Comparison of ENCODE assay signal across 14 mouse cellular contexts in genomic region chr11:113981088-113981487, GRCm38 (mm10).
DNase-seq lines count a peak whose midpoint lies in the region; ATAC-seq and TF ChIP-seq lines count a peak whose summit lies in the region.
"Had no signal": no experiment of that assay in that cellular context is flagged by ENCODE, and none has a peak within 500 bp of the region (broad histone marks: within the 10 kb centered on the region; RNA-seq: fewer than 3 reads in every experiment).

No protein-coding gene starts in this region.

- DNase-seq in forebrain, embryonic 14.5 days (ENCODE audit: low spot score), result peak; percentile 60
- DNase-seq in midbrain, postnatal 0 days (ENCODE audit: low spot score), result peak; percentile 33
- no peak for DNase-seq in spleen, adult 12 weeks (ENCODE audit: low spot score)
- DNase-seq in layer of hippocampus, postnatal 10 days (ENCODE audit: low spot score in 2 of 2), result no peak
- DNase-seq in frontal cortex, postnatal 36 days (ENCODE audit: low spot score in 2 of 2), result no peak
- DNase-seq: heart, postnatal 36 days; kidney, adult 2 months; liver had no signal

- H3K4me2 ChIP-seq in heart, embryonic 13.5 days, result no peak overlapping the region
- H3K4me2 ChIP-seq in heart, embryonic 11.5 days, result no peak overlapping the region
- H3K4me2 ChIP-seq in forebrain, embryonic 14.5 days (ENCODE audit: low read length), result no peak overlapping the region
- no peak overlapping the region for H3K4me2 ChIP-seq in hindbrain, embryonic 15.5 days
- no peak overlapping the region for H3K4me2 ChIP-seq in midbrain, postnatal 0 days (ENCODE audit: low read depth, low read length, poor library complexity, severe bottlenecking)
- H3K4me2 ChIP-seq: embryonic facial prominence, embryonic 15.5 days; lung, embryonic 15.5 days had no signal

- no peaks in the 10 kb centered on the region for H3K36me3 ChIP-seq in heart, embryonic 13.5 days
- H3K36me3 ChIP-seq in heart, embryonic 11.5 days (ENCODE audit: control insufficient read depth, insufficient read depth, low read length), result no peaks in the 10 kb centered on the region
- H3K36me3 ChIP-seq in forebrain, embryonic 14.5 days (ENCODE audit: control insufficient read depth, insufficient read depth, low read length), result no peaks in the 10 kb centered on the region
- H3K36me3 ChIP-seq in hindbrain, embryonic 15.5 days, result no peaks in the 10 kb centered on the region
- no peaks in the 10 kb centered on the region for H3K36me3 ChIP-seq in midbrain, postnatal 0 days (ENCODE audit: insufficient read depth, low read length)
- H3K36me3 ChIP-seq: embryonic facial prominence, embryonic 15.5 days; lung, embryonic 15.5 days had no signal

- no peak overlapping the region for H3K4me3 ChIP-seq in heart, embryonic 13.5 days
- H3K4me3 ChIP-seq in heart, embryonic 11.5 days (ENCODE audit: low read depth, low read length), result no peak overlapping the region
- no peak overlapping the region for H3K4me3 ChIP-seq in forebrain, embryonic 14.5 days (ENCODE audit: low read depth, low read length)
- H3K4me3 ChIP-seq in hindbrain, embryonic 15.5 days, result no peak overlapping the region
- H3K4me3 ChIP-seq in midbrain, postnatal 0 days (ENCODE audit: low read depth, low read length), result no peak overlapping the region
- H3K4me3 ChIP-seq: embryonic facial prominence, embryonic 15.5 days; lung, embryonic 15.5 days; megakaryocyte, embryonic 14.5 days had no signal

- H3K27ac ChIP-seq in heart, embryonic 13.5 days (replicated peaks), result peak overlapping the region; percentile 62; the same call in 1 of the 2 replicates
- no peak overlapping the region for H3K27ac ChIP-seq in heart, embryonic 11.5 days (ENCODE audit: low read depth, low read length)
- H3K27ac ChIP-seq in forebrain, embryonic 14.5 days (ENCODE audit: low read depth, low read length), result peak overlapping the region; percentile 67
- peak overlapping the region; percentile 58; the same call in 1 of the 2 replicates for H3K27ac ChIP-seq in hindbrain, embryonic 15.5 days (replicated peaks)
- no peak overlapping the region for H3K27ac ChIP-seq in midbrain, postnatal 0 days (ENCODE audit: low read depth, low read length)
- H3K27ac ChIP-seq: embryonic facial prominence, embryonic 15.5 days had no signal

- no peaks in the 10 kb centered on the region; the same call in 1 of the 2 replicates for H3K9me3 ChIP-seq in heart, embryonic 13.5 days
- no peaks in the 10 kb centered on the region for H3K9me3 ChIP-seq in heart, embryonic 11.5 days (replicated peaks; ENCODE audit: control insufficient read depth, low read length)
- H3K9me3 ChIP-seq in forebrain, embryonic 14.5 days (replicated peaks; ENCODE audit: control insufficient read depth, low read length), result no peaks in the 10 kb centered on the region
- no peaks in the 10 kb centered on the region for H3K9me3 ChIP-seq in hindbrain, embryonic 15.5 days
- H3K9me3 ChIP-seq in midbrain, postnatal 0 days (ENCODE audit: low read length), result no peaks in the 10 kb centered on the region
- H3K9me3 ChIP-seq: embryonic facial prominence, embryonic 15.5 days; lung, embryonic 15.5 days had no signal

- peaks cover 31% of the 10 kb centered on the region for H3K4me1 ChIP-seq in heart, embryonic 13.5 days
- H3K4me1 ChIP-seq in heart, embryonic 11.5 days (ENCODE audit: control insufficient read depth, insufficient read depth, low read length), result peaks cover 20% of the 10 kb centered on the region
- peaks cover 33% of the 10 kb centered on the region for H3K4me1 ChIP-seq in forebrain, embryonic 14.5 days (ENCODE audit: control insufficient read depth, insufficient read depth, low read length)
- H3K4me1 ChIP-seq in hindbrain, embryonic 15.5 days (replicated peaks), result peaks cover 37% of the 10 kb centered on the region
- H3K4me1 ChIP-seq in midbrain, postnatal 0 days (ENCODE audit: insufficient read depth, low read length), result 0 out of 2 replicates have a peak, but pooled peaks cover 4% of the 10 kb centered on the region
- H3K4me1 ChIP-seq: megakaryocyte, embryonic 14.5 days had no signal

- H3K27me3 ChIP-seq in heart, embryonic 13.5 days (replicated peaks), result no peaks in the 10 kb centered on the region
- H3K27me3 ChIP-seq in heart, embryonic 11.5 days (ENCODE audit: control insufficient read depth, insufficient read depth, low read length), result no peaks in the 10 kb centered on the region
- no peaks in the 10 kb centered on the region for H3K27me3 ChIP-seq in forebrain, embryonic 14.5 days (replicated peaks; ENCODE audit: control insufficient read depth, insufficient read depth, low read length)
- H3K27me3 ChIP-seq in hindbrain, embryonic 15.5 days, result no peaks in the 10 kb centered on the region
- no peaks in the 10 kb centered on the region; the same call in 1 of the 2 replicates for H3K27me3 ChIP-seq in midbrain, postnatal 0 days (ENCODE audit: insufficient read depth, low read length)
- H3K27me3 ChIP-seq: embryonic facial prominence, embryonic 15.5 days; lung, embryonic 15.5 days had no signal

- ATAC-seq in heart, embryonic 13.5 days (ENCODE audit: extremely low read depth, insufficient number of reproducible peaks, low FRiP score, low TSS enrichment), result no peak
- ATAC-seq in heart, embryonic 11.5 days (replicated peaks; ENCODE audit: insufficient number of reproducible peaks, low FRiP score, low TSS enrichment), result no peak
- ATAC-seq in forebrain, embryonic 14.5 days, result no peak
- ATAC-seq in hindbrain, embryonic 15.5 days (ENCODE audit: low FRiP score, low read depth), result no peak
- ATAC-seq in midbrain, postnatal 0 days (ENCODE audit: low FRiP score), result no peak

- no peak for TF ChIP-seq CTCF in midbrain, postnatal 0 days (IDR thresholded peaks at IDR 0.05)

- H3K9ac ChIP-seq in heart, embryonic 13.5 days, result no peak overlapping the region
- H3K9ac ChIP-seq in heart, embryonic 11.5 days (ENCODE audit: low read depth, low read length), result no peak overlapping the region
- no peak overlapping the region for H3K9ac ChIP-seq in forebrain, embryonic 14.5 days (ENCODE audit: low read length)
- H3K9ac ChIP-seq in hindbrain, embryonic 15.5 days, result no peak overlapping the region
- H3K9ac ChIP-seq in midbrain, postnatal 0 days (replicated peaks; ENCODE audit: low read length, poor library complexity, severe bottlenecking), result no peak overlapping the region
- H3K9ac ChIP-seq: embryonic facial prominence, embryonic 15.5 days; lung, embryonic 15.5 days had no signal

- 51% methylated on average over 6 of the region's 6 CpGs for WGBS in heart, embryonic 13.5 days
- 72% methylated on average over 6 of the region's 6 CpGs for WGBS in heart, embryonic 11.5 days (ENCODE audit: insufficient replicate concordance)
- 31% methylated on average over 6 of the region's 6 CpGs for WGBS in forebrain, embryonic 14.5 days
- WGBS in hindbrain, embryonic 15.5 days, result 51% methylated on average over 6 of the region's 6 CpGs
- 70% methylated on average over 6 of the region's 6 CpGs for WGBS in midbrain, postnatal 0 days

Comparison
In these comparisons a context has a peak if more than half of its experiments do, and no peak if none do; other contexts are left out.
1. H3K27ac ChIP-seq: peak in heart, embryonic 13.5 days (single experiment), forebrain, embryonic 14.5 days (single experiment) and hindbrain, embryonic 15.5 days (single experiment); none in heart, embryonic 11.5 days (single experiment) and midbrain, postnatal 0 days (single experiment).
2. DNase-seq: peak in forebrain, embryonic 14.5 days (single experiment) and midbrain, postnatal 0 days (single experiment); none in spleen, adult 12 weeks (single experiment), layer of hippocampus, postnatal 10 days (0 of 2) and frontal cortex, postnatal 36 days (0 of 2).